Mouse (Mus musculus): Measurements from ENCODE around the gene Bpifb9a. TPM values are rescaled to one million over a fixed set of nuclear protein-coding genes. Genes with fewer than 3 reads are reported as not detected.

The Bpifb9a gene
- polyA plus RNA-seq, 1 experiment from 2014 or later = not detected

Other genes with a start within 250 kb of the Bpifb9a start
- gene Bpifa2, start 249.6 kb upstream of the Bpifb9a start, polyA plus RNA-seq (2016; fragmentation: Nextera tagmentation; extraction: Ambion mirVana) = not detected in 2 replicates
- not detected in 2 replicates for gene Bpifa3, start 127.5 kb upstream of the Bpifb9a start, polyA plus RNA-seq (2016; fragmentation: Nextera tagmentation; extraction: Ambion mirVana)
- gene Bpifa1, start 115.0 kb upstream of the Bpifb9a start, polyA plus RNA-seq (2016; fragmentation: Nextera tagmentation; extraction: Ambion mirVana) = not detected in 2 replicates
- not detected in 2 replicates for gene Bpifa5, start 95.2 kb upstream of the Bpifb9a start, polyA plus RNA-seq (2016; fragmentation: Nextera tagmentation; extraction: Ambion mirVana)
- not detected in 2 replicates for gene Bpifb1, start 67.0 kb upstream of the Bpifb9a start, polyA plus RNA-seq (2016; fragmentation: Nextera tagmentation; extraction: Ambion mirVana)
- gene Bpifb5, start 34.1 kb upstream of the Bpifb9a start, polyA plus RNA-seq (2016; fragmentation: Nextera tagmentation; extraction: Ambion mirVana) = 0.19 and 0.25 TPM in 2 replicates
- not detected in 2 replicates for gene Bpifb9b, start 49.4 kb downstream of the Bpifb9a start, polyA plus RNA-seq (2016; fragmentation: Nextera tagmentation; extraction: Ambion mirVana)
- 14.2 and 15.9 TPM in 2 replicates for gene Cdk5rap1, start 115.2 kb downstream of the Bpifb9a start, polyA plus RNA-seq (2016; fragmentation: Nextera tagmentation; extraction: Ambion mirVana)
- gene Snta1, start 150.2 kb downstream of the Bpifb9a start, polyA plus RNA-seq (2016; fragmentation: Nextera tagmentation; extraction: Ambion mirVana) = 3.0 and 5.1 TPM in 2 replicates
- gene Cbfa2t2, start 178.6 kb downstream of the Bpifb9a start, polyA plus RNA-seq (2016; fragmentation: Nextera tagmentation; extraction: Ambion mirVana) = 67.4 and 88.4 TPM in 2 replicates

Measured in midbrain, embryonic 10.5 days (tissue).